Mouse (Mus musculus) cerebellum, postnatal 4 days (tissue): ENCODE measurements around the gene Txndc2.
"Not testable (repeated sequence)": the region's sequence is repeated elsewhere in the genome, so short reads cannot be mapped to it uniquely, and the experiment has no call there.

ENCODE experiments used
- DNase-seq, 2 experiments: peaks; one replicate each; pipeline ENCODE4 v3.0.0; 2022; ENCODE audit warnings: low spot score in 2 of 2, mixed read lengths in 1 of 2

Txndc2 gene

DNA sequence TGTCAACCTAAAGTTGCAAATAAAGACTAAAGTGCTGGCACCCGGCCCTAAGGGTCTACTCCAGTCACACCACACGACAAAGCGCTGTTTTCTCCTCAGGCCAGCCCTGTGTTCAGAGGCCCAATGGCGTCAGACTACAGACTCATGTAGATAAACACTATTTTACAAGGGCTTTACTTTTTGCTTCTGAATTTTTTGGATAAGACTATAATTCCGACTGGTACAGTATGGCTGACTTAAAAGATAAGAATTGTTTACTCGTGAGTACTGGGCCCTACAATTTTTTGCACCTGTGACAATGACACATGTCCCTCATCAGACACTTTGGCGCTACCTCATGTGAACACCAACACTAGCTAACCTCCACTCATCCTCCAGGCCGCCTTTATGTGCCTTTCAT, 14.1 kb upstream of the Txndc2 start:
- DNase-seq: no peak

DNA sequence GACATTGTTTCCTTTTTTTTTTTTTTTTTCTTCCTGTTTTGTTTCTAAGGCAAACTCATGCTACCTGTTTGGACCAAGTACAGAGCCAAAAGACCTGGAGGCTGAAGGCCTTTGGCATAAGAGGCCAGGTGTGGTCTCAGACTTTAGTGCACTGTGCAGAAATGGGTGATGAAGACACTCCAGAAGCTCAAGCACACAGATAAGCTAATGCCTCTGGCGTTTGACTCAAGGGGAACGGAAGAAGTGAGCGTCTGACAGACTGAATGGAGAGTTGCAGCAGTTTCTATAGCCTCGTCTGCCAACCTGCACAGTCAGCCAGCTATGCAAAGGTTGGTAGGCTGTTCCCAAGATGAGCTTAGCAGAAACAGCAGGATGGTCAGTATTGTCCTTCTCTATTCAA, 13.6 kb upstream of the Txndc2 start:
- no peak for DNase-seq

DNA sequence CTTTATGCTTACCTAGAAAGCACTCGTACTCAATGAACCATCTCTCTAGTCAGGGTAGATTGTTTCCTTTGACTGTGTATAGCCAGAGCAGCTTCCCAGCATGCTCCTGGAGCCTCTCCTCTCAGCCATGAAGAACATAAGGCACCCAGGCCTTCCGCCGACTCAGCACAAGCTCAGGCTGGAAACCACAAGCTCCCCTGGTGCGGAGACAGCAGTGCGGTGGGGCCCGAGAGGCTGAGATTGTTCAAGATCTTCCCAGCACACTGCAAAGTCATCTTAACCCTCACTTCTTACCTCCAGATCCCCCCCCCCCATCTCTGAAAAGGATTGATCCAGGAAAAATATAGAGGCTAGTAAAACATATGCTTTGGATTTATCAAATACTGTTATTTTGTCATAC, 8.6 kb upstream of the Txndc2 start:
- DNase-seq: no peak

DNA sequence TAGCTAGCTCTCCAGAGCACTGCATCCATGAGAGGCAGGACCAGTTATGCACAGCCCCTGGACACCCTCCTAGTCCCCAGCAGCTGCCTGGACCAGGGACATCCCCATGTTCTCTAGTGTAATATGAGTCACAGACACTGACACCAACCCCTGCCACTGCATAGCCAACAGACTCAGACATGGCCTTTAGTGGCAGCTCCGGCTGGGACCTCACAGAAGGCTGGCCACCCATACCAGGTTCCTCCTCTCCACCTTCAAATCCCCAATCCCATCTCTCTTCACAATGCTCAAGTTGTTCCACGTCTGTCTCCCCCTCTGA, 7.2 kb upstream of the Txndc2 start:
- DNase-seq: no peak

DNA sequence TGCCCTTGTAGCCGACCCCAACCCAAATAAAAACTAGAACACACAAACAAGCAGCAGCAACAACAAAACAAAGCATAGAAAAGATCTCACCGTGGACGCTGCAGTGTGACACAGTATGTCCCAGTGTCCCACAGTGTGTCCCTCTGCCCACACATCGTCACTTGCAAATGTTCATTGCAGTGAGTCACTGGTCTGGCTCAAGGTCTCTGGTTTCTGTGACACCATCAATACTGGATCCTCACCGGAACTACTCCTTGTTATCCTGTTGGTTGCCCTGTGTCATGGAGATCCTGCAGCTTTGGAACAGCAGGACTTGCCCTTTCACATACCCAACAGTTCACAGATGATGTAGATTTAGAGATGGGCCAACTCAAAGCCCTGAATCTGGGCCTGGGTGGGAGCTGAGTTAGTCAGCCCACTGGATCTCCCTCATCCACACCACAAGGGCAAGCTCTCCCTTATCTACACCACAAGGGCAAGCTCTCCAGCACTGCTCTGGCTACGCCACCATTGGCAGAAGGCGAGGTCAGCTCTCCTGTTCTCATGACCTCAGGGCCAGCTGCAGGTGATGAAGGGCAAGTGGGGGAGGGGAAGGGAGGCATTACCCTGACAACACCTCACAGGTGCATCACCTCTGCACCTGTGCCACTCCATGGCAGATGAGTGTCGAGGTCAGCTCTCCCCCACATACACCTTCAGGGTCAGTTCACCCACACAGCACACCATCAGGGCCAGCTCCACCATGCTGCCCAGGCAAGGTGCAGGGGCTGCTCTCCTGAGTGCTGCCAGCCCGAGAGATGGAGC, 6.6 kb upstream of the Txndc2 start:
- no peak for DNase-seq

DNA sequence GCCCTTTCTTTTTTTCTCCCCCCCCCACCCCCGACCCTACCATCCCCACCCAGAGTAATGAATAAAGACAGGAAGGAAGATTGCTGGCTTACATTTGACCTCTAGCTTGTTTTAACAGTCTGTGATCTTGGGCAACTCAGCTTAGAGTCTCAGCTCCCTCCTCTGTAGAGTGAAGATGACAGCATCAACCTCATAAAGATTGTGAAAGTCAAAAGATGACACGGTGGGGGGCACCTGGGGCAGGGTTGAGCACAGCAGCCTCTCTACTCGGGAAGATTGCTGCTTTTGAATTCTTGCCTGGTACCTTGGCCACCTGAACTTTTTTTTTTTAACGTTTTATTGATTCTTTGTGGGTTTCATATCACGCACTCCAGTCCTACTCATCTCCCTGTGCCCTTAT, 6.0 kb upstream of the Txndc2 start:
- DNase-seq: no peak

DNA sequence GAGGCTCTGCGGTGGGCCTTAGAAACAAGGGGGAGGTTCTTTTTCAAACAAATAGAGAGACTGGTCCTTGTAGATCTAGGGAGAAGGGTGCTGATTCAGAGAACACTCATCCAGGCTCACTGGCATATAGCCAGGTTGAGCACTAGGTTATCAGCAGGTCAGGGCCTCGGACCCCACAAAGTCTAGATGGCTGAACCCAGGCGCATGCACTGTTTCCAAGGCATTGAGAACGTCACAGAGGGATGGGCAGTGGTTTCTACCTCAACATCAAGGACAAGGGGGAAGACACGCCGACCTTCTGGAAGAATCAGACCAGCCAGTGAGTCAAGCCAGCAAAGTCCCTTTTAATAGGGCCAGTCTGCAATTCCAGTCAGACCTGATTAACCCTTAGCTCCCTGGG, 5.3 kb upstream of the Txndc2 start:
- DNase-seq: no peak

DNA sequence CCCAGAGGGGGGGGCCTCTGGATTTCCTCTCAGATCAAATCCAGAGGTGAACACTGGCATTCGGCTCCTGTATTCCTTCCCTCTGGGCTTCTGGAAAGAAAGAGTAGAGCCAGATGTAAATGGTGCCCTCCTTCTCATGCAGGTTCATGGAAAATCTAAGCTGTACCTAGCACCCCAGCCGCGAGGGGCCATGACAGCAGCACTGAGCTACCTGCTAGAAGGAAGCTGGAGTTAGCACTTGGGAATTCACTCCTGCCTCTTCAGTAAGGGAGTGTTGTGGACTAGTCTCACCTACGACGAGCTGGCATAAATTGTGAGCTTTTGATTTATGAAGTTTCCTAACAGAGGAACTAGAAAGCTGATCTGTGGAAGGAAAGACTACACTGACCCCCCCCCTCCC, 1.6 kb upstream of the Txndc2 start:
- no peak for DNase-seq

DNA sequence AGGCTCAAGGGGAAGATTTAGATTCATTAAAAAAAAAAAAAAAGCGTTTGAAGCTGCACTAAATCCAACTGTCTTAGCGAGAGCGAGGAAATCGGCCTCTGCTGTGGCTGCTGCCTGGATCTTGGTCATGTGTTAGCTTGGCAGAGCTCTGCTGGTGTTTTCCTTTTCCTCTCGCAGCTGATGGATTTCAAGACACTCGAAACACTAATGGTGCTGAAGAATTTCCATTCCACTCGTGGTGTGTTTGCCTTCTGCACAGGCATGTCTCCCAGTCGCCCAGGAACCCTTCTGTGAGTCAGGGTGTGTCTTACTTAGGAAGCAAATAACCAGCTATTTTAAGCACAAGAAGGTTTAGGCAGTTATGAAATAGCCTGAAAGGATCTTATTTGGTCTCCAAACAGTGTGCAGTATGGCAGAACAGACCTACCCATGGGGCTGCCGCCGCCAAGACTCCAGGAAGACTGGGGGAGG, 1.1 kb upstream of the Txndc2 start:
- DNase-seq: peak in 1 of 2 experiments; percentile 9

DNA sequence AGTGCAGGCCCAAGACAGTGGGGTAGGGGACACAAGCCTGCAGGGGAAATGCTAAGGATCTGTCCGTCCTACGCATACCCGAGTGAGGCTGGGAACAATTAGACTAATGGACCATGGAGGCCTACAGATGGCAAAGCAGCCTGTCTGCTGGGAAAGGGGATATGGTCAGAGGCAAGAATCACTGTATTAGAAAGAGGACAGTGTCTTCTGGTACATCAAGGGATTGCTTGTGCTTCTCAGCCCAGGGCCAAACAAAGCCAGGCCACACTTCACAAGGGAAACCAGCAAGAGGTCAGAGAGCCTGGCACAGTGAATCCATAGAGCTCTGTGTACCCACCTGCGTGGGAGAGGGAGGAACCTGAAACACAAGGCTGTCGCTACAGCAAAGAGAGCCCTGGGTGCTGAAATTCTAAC, 617 bp upstream of the Txndc2 start:
- peak in 1 of 2 experiments; percentile 9 for DNase-seq

DNA sequence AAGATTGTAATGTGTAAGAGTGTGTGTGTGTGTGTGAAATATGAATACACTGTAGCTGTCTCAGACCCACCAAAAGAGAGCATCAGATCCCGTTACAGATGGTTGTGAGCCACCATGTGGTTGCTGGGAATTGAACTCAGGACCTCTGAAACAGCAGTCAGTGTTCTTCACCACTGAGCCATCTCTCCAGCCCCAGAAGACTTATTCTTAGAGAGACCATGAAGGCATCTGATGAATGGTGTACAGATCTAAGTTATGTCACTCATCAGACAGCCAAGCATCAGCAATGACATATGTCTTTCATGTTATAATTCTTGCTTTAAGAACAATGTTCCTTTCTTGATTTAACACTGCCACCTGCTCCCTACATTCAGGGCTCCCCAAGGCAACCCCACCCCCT, 2.8 kb downstream of the Txndc2 start:
- DNase-seq: no peak

DNA sequence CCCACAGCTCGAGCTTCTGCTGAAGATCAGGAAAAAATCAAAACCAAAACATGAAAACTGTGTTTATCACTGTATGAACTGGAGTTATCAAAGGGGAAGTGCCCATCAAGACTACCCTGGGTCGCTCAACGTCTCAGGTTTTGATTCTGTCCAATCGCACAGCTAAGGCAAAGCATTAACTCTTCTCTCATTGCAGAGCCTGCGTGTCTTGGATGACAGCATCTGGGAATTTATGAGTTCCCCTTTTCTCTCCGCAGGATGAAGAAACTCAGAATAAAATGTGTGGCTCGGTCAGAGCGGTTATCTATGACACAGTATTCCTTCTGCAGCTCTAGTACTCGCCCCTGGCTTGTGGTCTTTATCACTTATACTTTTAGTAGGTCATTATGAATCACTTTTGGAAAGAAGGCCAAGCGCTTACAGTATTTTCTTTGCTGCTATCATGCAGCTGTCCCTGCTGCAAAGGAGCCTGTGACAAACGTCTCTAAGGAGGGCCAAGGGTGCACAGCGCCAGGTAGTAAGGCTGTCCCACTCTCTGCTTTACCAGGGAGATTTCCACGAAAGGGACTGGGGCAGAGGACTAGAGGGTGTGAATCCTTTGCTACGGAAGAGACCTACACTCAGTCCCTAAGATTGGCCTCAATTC, 6.1 kb downstream of the Txndc2 start:
- no peak for DNase-seq

DNA sequence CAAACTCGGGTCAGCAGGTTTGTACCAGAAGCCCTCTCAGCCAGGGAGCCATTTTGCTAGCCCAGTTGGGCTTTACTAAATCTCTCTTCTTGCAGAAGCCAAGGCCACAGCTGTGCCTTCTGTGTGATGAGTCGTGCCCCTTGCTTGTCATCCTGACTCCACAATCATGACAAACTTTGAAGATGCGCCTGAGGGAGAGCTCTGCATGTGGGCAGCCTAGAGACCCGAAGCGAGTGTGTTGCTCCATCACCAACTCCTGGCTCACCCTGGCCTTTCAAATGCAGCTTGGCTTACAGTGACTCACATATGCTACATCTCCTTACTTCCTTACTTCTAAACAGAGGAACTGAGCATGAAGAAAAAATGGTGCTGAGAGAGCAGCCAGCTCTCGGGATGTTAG, 12.0 kb downstream of the Txndc2 start:
- no peak for DNase-seq

DNA sequence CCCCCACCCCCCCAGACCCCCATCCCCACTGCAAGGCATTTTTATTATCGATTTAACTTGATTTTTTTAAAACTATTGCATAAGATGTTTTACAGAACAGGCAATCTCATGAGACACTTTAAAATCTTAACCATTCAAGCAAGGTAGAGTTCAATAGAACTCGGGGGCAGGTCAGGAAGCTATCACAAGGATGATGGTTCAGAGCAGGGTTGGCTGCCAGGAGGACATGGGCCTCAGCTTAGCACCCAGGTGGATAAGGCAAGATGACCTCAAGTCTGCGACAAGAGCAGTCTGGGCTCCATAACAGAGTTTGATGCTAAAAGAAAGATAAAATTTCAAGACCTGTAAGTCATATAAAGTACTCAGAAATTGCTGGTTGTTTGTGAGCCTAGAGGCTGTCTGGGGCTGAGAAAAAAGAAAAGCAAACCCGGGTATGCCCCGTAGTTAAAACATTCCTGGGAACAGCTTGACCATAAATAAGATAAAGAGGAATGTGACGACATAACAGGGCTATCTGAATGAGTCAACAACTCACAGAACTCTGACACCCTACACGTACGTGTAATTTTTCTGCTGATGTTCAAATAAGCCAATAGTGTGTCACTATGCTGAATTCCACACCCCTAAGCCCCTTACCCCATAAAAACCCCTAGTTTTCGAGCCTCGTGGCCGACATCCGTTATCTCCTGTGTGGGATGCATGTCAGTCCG, 13.0 kb downstream of the Txndc2 start:
- not testable (repeated sequence) for DNase-seq

DNA sequence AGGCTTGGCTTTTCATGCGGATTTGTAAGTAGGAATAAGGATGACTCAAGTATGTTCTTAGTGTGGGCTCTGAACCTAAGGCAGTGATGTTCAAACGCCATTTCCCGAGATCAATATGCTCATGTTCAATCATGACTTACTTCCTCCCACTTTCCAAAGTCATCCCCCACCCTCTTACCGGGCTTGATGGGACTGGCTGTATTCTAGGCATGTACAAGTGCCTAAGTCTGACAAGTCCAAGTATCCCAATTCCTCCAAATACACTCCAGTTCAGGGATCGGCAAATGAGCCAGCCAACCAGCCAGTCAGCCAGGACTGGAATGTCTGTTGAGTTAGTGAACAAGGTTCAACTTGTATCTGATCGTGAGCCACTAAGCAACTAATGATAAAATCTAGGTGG, 15.7 kb downstream of the Txndc2 start:
- DNase-seq: no peak

DNA sequence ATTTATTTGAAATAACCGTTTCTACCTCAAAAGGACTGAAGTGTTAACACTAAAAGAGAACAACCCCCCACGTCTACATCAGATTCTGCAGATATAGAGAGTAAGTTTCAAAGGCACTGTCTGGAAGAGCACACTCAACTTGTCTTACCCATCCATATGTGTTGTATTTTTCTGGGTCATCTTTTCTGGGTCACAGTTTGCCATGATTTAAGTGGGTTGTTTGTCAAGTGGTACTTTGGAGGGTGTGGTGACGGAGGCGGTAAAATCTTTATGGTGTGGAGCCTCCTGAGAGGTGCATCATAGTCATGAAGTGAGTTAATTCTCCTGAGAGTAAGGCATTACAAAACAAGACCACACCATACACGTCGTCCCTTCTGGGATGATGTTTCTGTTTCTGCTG, 16.4 kb downstream of the Txndc2 start:
- no peak for DNase-seq

DNA sequence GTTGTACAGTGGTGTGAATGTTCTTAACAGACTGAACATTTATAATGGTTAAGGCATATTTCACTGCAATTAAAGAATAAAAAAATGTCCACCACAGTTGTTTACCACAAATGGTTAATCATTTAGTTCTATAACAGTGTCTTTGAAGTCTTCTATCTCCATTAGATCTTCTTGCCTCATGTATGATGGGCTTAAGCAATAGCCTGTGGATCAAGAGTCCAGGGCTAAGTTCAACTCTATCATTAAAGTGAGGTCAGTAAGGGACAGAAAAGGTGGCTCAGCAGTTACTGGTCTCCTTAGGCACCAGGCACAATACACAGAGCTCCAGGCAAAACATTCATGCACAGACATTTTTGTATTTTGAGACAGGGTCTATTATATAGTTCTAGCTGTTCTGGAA, 18.8 kb downstream of the Txndc2 start:
- no peak for DNase-seq

DNA sequence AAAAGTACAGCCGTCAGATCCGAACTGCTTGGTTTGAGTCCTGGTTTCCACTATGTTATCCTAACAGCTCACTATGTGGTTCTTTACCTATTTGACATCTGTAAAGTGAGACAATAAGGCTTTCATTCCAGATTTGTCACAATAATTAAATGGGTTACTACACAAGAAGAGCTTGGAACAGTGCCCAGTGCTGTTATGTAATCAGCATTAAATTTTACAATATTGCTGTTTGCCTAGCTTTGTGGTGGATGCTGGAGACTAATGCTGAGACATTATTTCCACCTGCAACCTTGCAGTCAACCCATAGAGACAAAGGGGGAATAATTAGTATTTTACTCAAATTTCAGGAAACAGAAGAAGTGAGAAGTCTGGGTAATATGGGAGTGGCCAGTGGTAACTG, 23.5 kb downstream of the Txndc2 start:
- DNase-seq: no peak

DNA sequence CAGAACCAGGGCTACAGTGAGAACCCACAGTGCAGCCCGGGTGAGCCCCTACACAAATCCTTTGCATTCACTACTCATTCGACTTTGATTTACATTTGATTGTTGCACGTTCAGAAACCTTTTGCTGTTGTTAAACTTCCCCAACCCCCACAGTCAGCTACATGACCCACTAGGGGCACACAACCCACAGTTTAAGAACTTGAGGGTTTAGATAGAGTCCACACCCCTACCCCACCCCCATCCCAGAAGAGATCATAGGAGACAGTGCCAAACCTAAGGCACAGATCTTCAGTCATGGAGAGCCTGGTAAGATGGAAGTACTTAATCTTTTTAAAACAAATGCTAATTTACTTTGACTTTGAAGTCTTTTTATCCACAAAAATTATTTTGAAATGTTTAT, 26.3 kb downstream of the Txndc2 start:
- DNase-seq: no peak

DNA sequence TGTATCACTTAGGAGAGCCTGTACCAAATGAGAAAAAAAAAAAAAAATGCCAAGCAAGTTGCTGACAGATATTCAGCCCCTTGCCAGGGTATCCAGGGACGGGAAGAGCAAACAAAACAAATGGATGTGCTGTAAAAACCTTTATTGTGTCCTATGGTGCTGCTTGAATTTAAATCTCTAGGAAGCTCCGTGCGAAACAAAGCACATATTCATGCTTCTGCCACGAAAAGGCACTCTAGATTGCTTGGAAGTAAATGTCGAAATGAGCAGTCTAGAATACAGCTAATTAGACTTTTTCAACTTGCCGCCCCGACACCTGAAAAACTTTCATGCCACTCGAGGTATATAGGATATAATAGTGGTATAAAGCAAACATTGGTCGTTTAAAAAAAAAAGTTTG, 27.5 kb downstream of the Txndc2 start:
- DNase-seq: no peak

DNA sequence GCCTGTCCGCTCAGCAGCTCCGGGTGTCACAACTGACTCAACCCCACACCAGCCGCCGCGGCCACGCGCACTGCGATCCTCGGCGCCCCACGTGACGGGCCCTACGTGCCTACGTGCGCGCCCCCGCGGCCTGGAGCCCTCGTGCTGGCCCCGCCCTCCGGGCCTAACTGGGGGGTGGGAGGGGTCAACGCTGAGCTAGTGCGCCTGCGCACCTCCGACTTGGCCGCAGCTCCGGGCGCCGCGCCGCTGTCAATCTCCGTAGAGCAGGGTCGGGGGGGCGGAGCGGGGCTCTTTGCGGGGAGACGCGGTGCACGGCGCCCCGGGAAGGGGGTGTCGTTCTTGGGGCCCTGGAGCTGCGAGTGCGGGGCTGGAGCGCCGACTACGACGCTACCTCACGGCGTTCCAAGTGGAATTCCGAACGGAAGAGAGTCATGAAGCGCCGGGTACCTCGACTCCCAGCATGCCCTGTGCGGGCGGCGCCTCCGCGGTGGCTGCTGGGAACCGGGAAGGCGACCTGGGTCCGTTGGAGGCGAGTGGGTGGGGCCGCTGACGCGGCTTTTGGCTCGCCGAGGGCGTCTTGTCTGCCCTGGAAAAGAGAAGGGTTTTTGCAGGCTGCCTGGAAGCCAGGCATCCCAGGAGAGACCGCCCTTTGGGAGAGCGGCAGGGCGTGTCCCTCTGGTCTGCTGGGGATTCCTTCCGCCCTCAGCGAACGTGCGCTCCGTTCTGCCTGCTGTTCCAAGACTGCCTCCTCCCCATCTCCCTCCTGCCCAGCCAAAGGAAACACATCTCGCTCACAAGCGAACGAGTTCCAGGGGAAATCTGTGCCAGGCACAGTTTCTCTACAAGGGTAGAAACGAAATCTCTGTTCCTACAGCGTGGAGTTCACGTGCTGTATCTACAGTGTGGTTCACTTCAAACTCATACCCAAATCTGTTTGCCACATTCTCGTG, 28.2 kb downstream of the Txndc2 start, which contains the start of gene Vapa:
Gene Vapa, minus strand, starts transcription at position 93 of the 950 bp plus-strand sequence.
- DNase-seq: peak; percentile 98

DNA sequence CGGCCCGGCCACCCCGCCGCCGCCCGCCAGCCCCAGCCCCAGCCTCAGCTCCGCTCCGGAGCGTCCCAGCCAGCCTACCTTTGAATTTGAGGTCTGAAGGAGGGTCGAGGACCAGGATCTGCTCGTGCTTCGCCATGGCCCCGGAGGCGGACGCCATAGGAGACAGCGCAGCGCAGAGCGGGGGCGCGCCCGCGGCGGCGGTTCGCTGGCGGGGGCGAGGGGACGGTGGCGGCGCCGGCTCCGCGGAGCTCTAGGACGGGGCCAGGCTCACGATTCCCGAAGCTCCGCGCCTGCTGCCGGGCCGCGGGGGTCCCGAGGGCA, 28.9 kb downstream of the Txndc2 start:
- DNase-seq: no peak
